Mouse (Mus musculus) erythroblast, embryonic 14.5 days (primary cell): ENCODE data around the gene Comp.

Experiments
- GATA1 ChIP-seq: IDR thresholded peaks from 2 replicates; pipeline ENCODE4 v1.6.1; 2012; ENCODE audit warnings: low read length, inconsistent platforms, mixed read lengths
- TAL1 ChIP-seq: IDR thresholded peaks from 3 replicates; pipeline ENCODE4 v1.6.1; 2012; ENCODE audit warnings: low read length, inconsistent platforms, mixed read lengths

- TF ChIP-seq TAL1 (no peak), GATA1 (no peak)
Observed at GRCm38 (mm10) chr8:70417914-70418313, 44.6 kb downstream of the Comp start.
